Mouse (Mus musculus) thymus, postnatal 36 days (tissue): ENCODE results near the gene Plpp4.

Experiments used
- DNase-seq, 2 experiments: peaks; one replicate each; pipeline ENCODE4 v3.0.0; 2022; ENCODE audit warnings: mixed read lengths in 2 of 2

Plpp4 gene

DNA sequence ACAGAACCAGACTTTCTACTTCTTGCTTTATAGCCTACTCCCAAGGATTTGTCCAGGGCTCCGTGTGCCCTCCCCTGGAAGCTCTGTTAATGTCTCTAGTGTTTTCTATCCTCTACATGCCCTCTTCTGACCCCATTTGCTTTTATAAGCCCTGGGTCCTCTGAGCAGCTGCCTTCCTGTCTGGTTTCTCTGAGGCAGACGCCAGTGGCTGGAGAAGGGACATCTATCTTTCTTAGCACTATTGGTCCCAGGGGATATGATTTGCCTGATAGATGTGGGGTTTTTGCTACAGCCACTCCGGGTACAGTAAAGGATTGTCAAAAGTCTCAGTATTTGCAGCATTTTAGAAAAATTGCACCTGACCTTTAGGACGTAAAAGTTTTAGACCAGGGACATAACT is 46.5 kb downstream of the Plpp4 start:
- no peak for DNase-seq

GRCm38 (mm10) chr7:129307042-129307825 is 50.4 kb downstream of the Plpp4 start:
- DNase-seq = no peak

DNA sequence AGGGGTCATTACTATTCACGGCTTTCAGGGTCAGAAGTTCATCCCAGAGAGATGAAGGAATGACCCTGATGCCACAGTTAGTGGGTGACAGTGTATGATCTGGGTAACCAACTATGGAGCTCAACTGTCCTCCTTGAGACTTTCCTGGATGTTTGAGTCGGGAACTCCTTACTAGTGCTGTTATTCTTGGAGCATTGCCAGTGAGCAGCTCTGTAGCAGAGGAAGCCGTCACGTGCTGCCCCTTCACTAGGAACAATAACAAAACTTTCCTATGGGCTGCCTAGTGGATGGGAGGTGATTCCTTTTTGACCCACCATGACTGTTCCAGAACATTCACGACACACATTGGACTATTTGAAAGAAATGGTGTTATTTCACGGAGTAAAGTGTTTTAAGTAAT is 51.8 kb downstream of the Plpp4 start:
- DNase-seq = no peak

DNA sequence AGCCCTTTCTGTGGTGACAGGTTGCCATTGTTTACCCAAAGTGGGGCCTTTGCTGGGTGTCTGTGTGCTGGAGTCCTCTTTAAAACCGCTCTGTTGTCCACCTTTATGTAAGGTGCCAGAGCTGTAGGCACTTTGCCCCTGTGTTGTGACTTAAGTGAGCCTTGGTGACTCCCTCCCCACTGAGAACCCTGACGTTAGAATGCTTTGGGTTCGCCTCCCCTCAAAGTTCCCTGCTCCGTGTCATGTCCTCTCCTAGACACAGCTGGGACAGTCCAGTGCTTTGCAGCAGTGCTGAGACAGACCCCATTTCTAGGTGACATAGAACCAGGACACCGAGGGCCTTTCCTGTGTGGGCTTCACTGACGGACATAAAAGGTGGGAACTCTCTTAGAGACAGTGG is 55.7 kb downstream of the Plpp4 start:
- no peak for DNase-seq

GRCm38 (mm10) chr7:129313969-129314368 is 57.1 kb downstream of the Plpp4 start:
- no peak for DNase-seq

DNA sequence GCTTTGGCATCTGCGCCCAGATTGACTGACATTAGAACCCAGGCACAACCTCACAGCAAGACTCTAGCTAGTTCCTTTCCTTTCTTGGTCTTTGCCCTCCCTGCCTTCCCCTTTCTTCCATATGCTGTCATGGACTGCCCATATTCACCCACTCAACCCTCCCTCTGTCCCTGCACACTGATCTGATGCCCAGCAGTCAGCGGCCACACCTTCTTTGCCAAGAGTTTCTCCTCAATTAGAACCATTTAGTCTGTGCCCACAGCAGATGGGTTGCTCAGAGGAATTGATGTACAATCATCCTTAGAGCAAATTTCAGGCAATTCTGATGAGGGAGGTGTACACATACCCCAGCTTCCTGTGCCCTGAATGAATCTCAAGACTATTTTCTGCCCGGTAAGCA is 83.3 kb downstream of the Plpp4 start:
- no peak for DNase-seq

DNA sequence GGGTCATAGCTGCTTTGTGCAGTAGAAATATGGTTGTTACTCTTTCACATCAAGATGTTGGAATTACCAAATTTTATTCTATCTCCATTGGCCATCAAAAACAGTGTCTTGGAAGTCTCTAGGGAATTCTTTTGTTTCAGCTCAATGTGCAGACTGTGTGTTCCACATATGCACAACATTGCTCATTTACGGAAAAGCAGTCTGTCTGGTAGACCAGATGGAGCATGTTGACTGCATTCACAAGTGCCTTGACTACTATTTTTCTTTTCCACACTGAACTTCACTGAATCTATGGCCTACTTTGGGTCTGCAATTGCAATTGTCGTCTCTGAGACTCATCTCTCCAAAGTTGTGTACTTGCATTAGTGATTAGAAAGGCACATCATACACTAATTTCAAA is 98.7 kb downstream of the Plpp4 start:
- no peak for DNase-seq

GRCm38 (mm10) chr7:129375306-129375705 is 118.5 kb downstream of the Plpp4 start:
- DNase-seq = no peak

DNA sequence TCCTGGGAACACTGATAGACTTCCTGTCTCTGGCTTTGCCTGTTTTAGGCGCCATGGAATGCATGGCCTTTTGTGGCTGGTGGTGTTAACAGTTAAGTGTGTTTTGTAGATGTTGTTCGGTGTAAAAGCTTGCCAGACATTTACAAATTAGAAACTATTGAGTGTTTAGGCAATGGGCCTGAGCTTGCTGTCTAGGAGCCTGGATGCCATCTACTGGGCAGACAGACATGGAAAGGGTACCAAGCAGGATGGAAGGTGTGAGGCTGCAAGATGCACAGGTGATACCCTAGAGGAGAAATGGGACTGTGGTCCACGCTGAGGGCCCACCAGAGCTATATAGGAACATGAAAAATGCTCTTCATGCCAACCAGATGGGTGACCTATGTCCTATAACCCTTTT is 128.3 kb downstream of the Plpp4 start:
- DNase-seq = no peak

DNA sequence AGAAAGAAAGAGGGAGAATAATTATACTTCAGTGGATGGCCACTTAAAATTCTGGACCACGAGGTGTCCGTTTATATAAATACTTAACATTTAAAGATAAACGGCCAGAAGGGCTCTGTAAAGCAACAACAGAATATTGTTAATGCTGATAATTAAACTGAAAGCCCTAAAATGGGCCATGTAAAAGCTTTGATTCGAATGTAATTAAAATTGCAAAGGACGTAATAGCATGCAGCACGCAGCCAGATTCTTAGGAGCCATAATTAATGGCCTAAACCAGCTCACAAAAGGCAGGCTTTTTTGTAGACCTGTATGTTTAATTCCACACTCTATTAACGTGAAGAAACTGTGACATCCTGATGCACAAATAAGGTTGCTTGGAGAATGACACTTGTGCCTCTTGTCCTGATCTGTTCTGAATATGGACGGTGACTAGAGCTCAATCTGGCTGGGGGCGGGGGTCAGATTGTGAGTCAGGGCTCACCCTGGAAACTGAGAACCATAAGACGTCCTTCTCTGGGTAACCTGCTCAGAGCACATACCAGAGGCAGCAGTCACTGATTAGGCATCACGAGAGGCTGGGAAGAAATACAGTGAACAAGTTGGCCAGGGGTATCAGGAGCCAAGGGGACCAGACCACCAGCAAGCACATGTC is 136.1 kb downstream of the Plpp4 start:
- no peak for DNase-seq

GRCm38 (mm10) chr7:129396561-129396960 is 139.7 kb downstream of the Plpp4 start:
- DNase-seq = no peak

DNA sequence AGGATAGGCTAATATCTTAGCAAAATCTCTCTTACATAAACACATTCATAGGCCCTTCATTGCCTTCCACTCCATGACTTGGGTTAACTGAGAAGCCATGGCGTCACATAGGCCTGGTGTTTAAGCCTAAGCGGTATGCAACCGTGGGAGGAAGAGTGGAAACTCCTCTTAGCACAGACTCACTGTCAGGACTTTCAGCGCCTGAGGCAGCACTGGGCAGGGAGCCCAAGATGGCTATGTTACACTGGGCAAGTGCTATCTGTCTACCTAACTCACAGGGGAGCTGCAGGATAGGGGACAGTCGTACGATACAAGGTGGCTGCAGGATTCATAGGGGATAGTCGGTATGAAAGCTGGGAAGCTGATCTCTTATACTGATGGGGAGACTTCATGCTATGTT is 142.2 kb downstream of the Plpp4 start:
- no peak for DNase-seq

DNA sequence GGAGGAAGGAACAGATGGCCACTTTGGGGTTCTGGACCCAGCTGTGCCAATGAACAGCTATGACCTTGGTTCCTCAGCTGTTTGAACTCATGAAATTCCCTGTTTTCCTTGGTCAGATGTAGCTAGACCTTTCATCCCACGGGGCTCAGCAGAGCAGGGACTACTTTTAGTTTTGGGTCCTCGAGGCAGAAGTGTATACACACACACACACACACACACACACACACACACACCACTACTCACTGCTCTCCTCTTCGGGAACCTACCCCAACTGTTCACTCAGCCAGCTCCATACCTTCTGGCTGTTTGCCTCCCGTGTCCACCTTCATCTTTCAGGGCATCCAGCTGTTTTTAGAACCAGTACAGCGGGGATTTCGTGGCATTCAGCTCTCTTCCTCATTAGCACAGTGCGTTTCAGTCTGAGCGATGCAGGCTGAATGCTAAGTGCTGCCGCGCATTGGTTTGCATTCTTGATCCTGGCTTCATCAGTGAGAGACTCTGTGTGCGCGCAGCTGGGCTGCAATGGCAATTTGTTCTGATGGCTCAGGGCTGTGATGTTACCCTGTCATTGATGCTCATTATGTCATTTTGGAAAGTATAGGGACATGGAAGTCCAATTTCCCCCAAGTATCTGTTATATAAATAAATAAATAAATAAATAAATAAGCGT is 146.0 kb downstream of the Plpp4 start:
- no peak for DNase-seq

DNA sequence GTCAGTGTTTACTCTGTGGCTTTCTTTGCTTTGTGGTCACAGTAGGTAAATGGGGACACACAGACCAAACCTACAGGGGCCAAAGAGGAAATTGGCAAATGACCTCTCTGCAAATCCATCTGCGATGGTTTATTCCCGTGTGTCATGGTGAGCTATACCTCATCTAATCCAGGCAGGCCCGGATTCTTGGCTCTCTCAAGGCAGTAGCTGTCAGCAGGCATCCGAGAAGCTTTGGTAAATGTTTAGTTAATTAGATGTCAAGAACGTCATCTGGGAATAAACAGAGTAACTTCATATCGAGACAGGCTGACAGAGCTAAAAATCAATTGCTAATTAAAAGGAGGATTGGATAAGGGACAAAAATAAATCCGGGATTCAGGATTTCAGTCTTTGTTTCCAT is 149.2 kb downstream of the Plpp4 start:
- no peak for DNase-seq

- DNase-seq = no peak
These were observed 155.9 kb downstream of the Plpp4 start for GRCm38 (mm10) chr7:129412695-129413094.

DNA sequence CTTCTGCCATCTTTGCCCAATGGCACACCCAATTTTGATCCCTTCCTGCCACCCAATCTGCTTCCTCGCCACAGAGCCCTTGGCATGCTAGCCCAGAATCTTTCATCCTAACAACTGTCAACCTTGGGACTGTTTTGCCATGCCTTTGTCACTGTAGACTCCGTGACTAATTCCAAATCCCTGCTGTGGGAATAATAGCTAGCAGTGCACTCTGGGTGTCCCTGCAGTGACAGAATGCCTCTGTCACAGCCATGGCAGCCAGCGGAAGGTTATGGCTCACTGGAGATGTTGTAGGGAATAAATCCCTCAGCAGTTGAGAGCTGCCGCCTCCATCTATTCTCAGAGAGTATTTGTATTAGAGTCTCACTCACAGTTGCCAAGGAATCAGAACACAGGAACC is 158.3 kb downstream of the Plpp4 start:
- DNase-seq = no peak

GRCm38 (mm10) chr7:129421181-129421580 is 164.3 kb downstream of the Plpp4 start:
- DNase-seq = no peak

- DNase-seq = no peak
These were observed 168.7 kb downstream of the Plpp4 start for GRCm38 (mm10) chr7:129425554-129425953.

- DNase-seq = no peak
These were observed 172.0 kb downstream of the Plpp4 start for GRCm38 (mm10) chr7:129428794-129429193.

GRCm38 (mm10) chr7:129429903-129430302 is 173.1 kb downstream of the Plpp4 start:
- DNase-seq = no peak
